Mouse (Mus musculus) bone marrow, adult 2 months (tissue): ENCODE measurements around the gene Rbm33.

Source experiments
- CTCF ChIP-seq: fragments of 200-500 bp; IDR thresholded peaks from 2 replicates; pipeline ENCODE4 v1.5.1; 2011; ENCODE audit warnings: low read length, control low read depth; ENCODE audit not compliant: control insufficient read depth, insufficient read depth
- POLR2A ChIP-seq: fragments of 200-500 bp; IDR thresholded peaks from 2 replicates; pipeline ENCODE4 v1.6.1; 2011; ENCODE audit warnings: low read depth, mild to moderate bottlenecking, control low read depth, low read length, borderline replicate concordance; ENCODE audit not compliant: control insufficient read depth

- no peak for TF ChIP-seq CTCF
- TF ChIP-seq POLR2A, result no peak
Observed at GRCm38 (mm10) chr5:28290630-28291029, 26.3 kb upstream of the Rbm33 start.
